ENCODE assay signal across 21 mouse cellular contexts in genomic region chr2:25914201-25914600, GRCm38 (mm10). TPM values are rescaled to one million over a fixed set of nuclear protein-coding genes. Genes with fewer than 3 reads are reported as not detected.
DNase-seq lines count a peak whose midpoint lies in the region; ATAC-seq and TF ChIP-seq lines count a peak whose summit lies in the region.
"Had no signal": no experiment of that assay in that cellular context is flagged by ENCODE, and none has a peak within 500 bp of the region (broad histone marks: within the 10 kb centered on the region; RNA-seq: fewer than 3 reads in every experiment).

No protein-coding gene starts in this region.

- TF ChIP-seq CTCF in midbrain, postnatal 0 days (IDR thresholded peaks at IDR 0.05): 0 out of 2 replicates have a peak, but pooled peaks have one; percentile 4

- peaks cover 12% of the 10 kb centered on the region; the same call in 1 of the 2 replicates for H3K36me3 ChIP-seq in midbrain, postnatal 0 days (ENCODE audit: insufficient read depth, low read length)
- no peaks in the 10 kb centered on the region for H3K36me3 ChIP-seq in midbrain, embryonic 10.5 days
- H3K36me3 ChIP-seq: embryonic facial prominence, embryonic 15.5 days; heart, embryonic 13.5 days; hindbrain, embryonic 13.5 days; liver, embryonic 15.5 days had no signal

- no peaks in the 10 kb centered on the region for H3K27me3 ChIP-seq in midbrain, postnatal 0 days (ENCODE audit: insufficient read depth, low read length)
- no peaks in the 10 kb centered on the region for H3K27me3 ChIP-seq in midbrain, embryonic 10.5 days (ENCODE audit: low read depth, poor library complexity, severe bottlenecking)
- H3K27me3 ChIP-seq: embryonic facial prominence, embryonic 15.5 days; heart, embryonic 13.5 days; hindbrain, embryonic 13.5 days; liver, embryonic 15.5 days had no signal

- no peak overlapping the region for H3K9ac ChIP-seq in midbrain, postnatal 0 days (replicated peaks; ENCODE audit: low read length, poor library complexity, severe bottlenecking)
- H3K9ac ChIP-seq: embryonic facial prominence, embryonic 15.5 days; heart, embryonic 13.5 days; hindbrain, embryonic 13.5 days; liver, embryonic 15.5 days had no signal

- no peak overlapping the region for H3K4me2 ChIP-seq in midbrain, postnatal 0 days (ENCODE audit: low read depth, low read length, poor library complexity, severe bottlenecking)
- H3K4me2 ChIP-seq: embryonic facial prominence, embryonic 15.5 days; heart, embryonic 13.5 days; hindbrain, embryonic 13.5 days; liver, embryonic 15.5 days had no signal

- H3K9me3 ChIP-seq in midbrain, postnatal 0 days (ENCODE audit: low read length): no peaks in the 10 kb centered on the region
- H3K9me3 ChIP-seq in midbrain, embryonic 10.5 days (replicated peaks): no peaks in the 10 kb centered on the region
- H3K9me3 ChIP-seq: embryonic facial prominence, embryonic 15.5 days; heart, embryonic 13.5 days; hindbrain, embryonic 13.5 days; liver, embryonic 15.5 days had no signal

- 79% methylated on average over 4 of the region's 4 CpGs for WGBS in midbrain, postnatal 0 days
- WGBS in midbrain, embryonic 10.5 days: 78% methylated on average over 4 of the region's 4 CpGs

- ATAC-seq in midbrain, postnatal 0 days (ENCODE audit: low FRiP score): no peak
- ATAC-seq: forebrain, embryonic 16.5 days; midbrain, embryonic 16.5 days had no signal

- DNase-seq in adrenal gland, adult (ENCODE audit: inconsistent age in 2 of 2, low spot score in 1 of 2): peak; percentile 33 to 67
- DNase-seq in adrenal gland, postnatal 4 days (ENCODE audit: low spot score in 2 of 2): no peak
- peak; percentile 45 to 46 for DNase-seq in frontal cortex, postnatal 36 days (ENCODE audit: low spot score in 2 of 2)
- no peak for DNase-seq in frontal cortex, postnatal 14 days (ENCODE audit: low spot score in 2 of 2)
- DNase-seq in midbrain, postnatal 0 days (ENCODE audit: low spot score): no peak
- no peak for DNase-seq in midbrain, embryonic 10.5 days (ENCODE audit: low spot score)
- peak; percentile 19 to 25 for DNase-seq in adrenal gland, postnatal 36 days
- no peak for DNase-seq in kidney, postnatal 36 days
- DNase-seq: kidney, adult 8-10 months; kidney, postnatal 4 days; lung, postnatal 36 days; thymus, adult 18-20 months; thymus, postnatal 4 days had no signal

- no peaks in the 10 kb centered on the region for H3K4me1 ChIP-seq in midbrain, postnatal 0 days (ENCODE audit: insufficient read depth, low read length)
- H3K4me1 ChIP-seq in midbrain, embryonic 10.5 days: no peaks in the 10 kb centered on the region
- H3K4me1 ChIP-seq: embryonic facial prominence, embryonic 15.5 days; heart, embryonic 13.5 days; hindbrain, embryonic 13.5 days; liver, embryonic 15.5 days had no signal

- H3K4me3 ChIP-seq in midbrain, postnatal 0 days (ENCODE audit: low read depth, low read length): no peak overlapping the region
- H3K4me3 ChIP-seq in midbrain, embryonic 10.5 days: no peak overlapping the region
- H3K4me3 ChIP-seq: embryonic facial prominence, embryonic 15.5 days; heart, embryonic 13.5 days; hindbrain, embryonic 13.5 days; liver, embryonic 15.5 days had no signal

- no peak overlapping the region for H3K27ac ChIP-seq in midbrain, postnatal 0 days (ENCODE audit: low read depth, low read length)
- no peak overlapping the region for H3K27ac ChIP-seq in midbrain, embryonic 10.5 days (replicated peaks)
- H3K27ac ChIP-seq: embryonic facial prominence, embryonic 15.5 days; heart, embryonic 13.5 days; hindbrain, embryonic 13.5 days; liver, embryonic 15.5 days had no signal

RNA-seq across cellular contexts. Expression of gene Kcnt1, which starts 50.7 kb away (rescaled TPM):
- total RNA-seq in adrenal gland, postnatal 4 days (2021): 10 to 100 TPM; 12.2 to 12.9 TPM
- 49.2 and 60.7 TPM in 2 replicates for total RNA-seq in midbrain, postnatal 0 days (2014; rRNA removed)
- polyA plus RNA-seq in midbrain, postnatal 0 days (2015; fragmentation: Nextera tagmentation; extraction: Ambion mirVana): 21.7 and 22.1 TPM in 2 replicates
- 0.41 and 0.49 TPM in 2 replicates for polyA plus RNA-seq in midbrain, embryonic 10.5 days (2016; fragmentation: Nextera tagmentation; extraction: Ambion mirVana)
- 1 to 10 TPM; 2.3 to 2.6 TPM for total RNA-seq in adrenal gland, postnatal 36 days (2021)
- total RNA-seq: granulocyte monocyte progenitor cell, adult 5-6 weeks; megakaryocyte-erythroid progenitor cell, adult 5-6 weeks had no signal
- polyA plus RNA-seq: liver, embryonic 15.5 days had no signal

Comparison
In these comparisons a context has a peak if more than half of its experiments do, and no peak if none do; other contexts are left out.
1. DNase-seq: peak in adrenal gland, adult (2 of 2), frontal cortex, postnatal 36 days (2 of 2) and adrenal gland, postnatal 36 days (2 of 2); none in adrenal gland, postnatal 4 days (0 of 2), frontal cortex, postnatal 14 days (0 of 2), midbrain, postnatal 0 days (single experiment), midbrain, embryonic 10.5 days (single experiment) and kidney, postnatal 36 days (0 of 2).